Mouse (Mus musculus): ENCODE results near the gene Klhdc8b. TPM values are rescaled to one million over a fixed set of nuclear protein-coding genes. Genes with fewer than 3 reads are reported as not detected.
A peak's percentile ranks its signal among the peaks of the same experiment; 100 is the strongest.

Klhdc8b gene
- total RNA-seq, 2 experiments from 2014 or later = 32.7 to 37.9 TPM

- intact Hi-C loops (cut with DNase I) = no loop called here
Observed at GRCm38 (mm10) chr9:108398324-108398723, 63.1 kb downstream of the Klhdc8b start.

More at GRCm38 (mm10) chr9:108398324-108398723, 63.1 kb downstream of the Klhdc8b start:
- peak; percentile 44 for DNase-seq

Other genes starting within 250 kb of the Klhdc8b start
- 100 to 1,000 TPM; 121 to 127 TPM for gene Dag1, start 197.6 kb downstream of the Klhdc8b start, total RNA-seq (2021)
- 100 to 1,000 TPM; 101 to 118 TPM for gene Nicn1, start 171.2 kb downstream of the Klhdc8b start, total RNA-seq (2021)
- gene Amt, start 164.7 kb downstream of the Klhdc8b start, total RNA-seq (2021) = 10 to 100 TPM; 25.0 to 26.7 TPM
- gene Rhoa, start 155.5 kb downstream of the Klhdc8b start, total RNA-seq (2021) = 100 to 1,000 TPM; 191 to 205 TPM
- gene Tcta, start 155.4 kb downstream of the Klhdc8b start, total RNA-seq (2021) = 10 to 100 TPM; 30.0 to 35.6 TPM
- 100 to 1,000 TPM; 113 to 116 TPM for gene Gpx1, start 122.7 kb downstream of the Klhdc8b start, total RNA-seq (2021)
- gene Usp4, start 113.7 kb downstream of the Klhdc8b start, total RNA-seq (2021) = 100 to 1,000 TPM; 142 to 150 TPM
- 1 to 10 TPM; 3.6 to 4.9 TPM for gene 1700102P08Rik, start 68.8 kb downstream of the Klhdc8b start, total RNA-seq (2021)
- gene Ccdc36, start 33.1 kb downstream of the Klhdc8b start, total RNA-seq (2021) = under 1 TPM in 1 of 2 experiments, not detected in 1; 0.42 TPM
- gene BC048562, start 25.1 kb downstream of the Klhdc8b start, total RNA-seq (2021) = not detected
- 10 to 100 TPM; 44.3 to 45.7 TPM for gene Ccdc71, start 1.1 kb downstream of the Klhdc8b start, total RNA-seq (2021)
- gene Lamb2, start 18.2 kb upstream of the Klhdc8b start, total RNA-seq (2021) = 10 to 100 TPM; 29.2 to 29.9 TPM
- 100 to 1,000 TPM; 111 to 124 TPM for gene Usp19, start 29.0 kb upstream of the Klhdc8b start, total RNA-seq (2021)
- gene Qars, start 46.1 kb upstream of the Klhdc8b start, total RNA-seq (2021) = 100 to 1,000 TPM in 1 of 2 experiments, 10 to 100 TPM in 1; 98.2 to 112 TPM
- gene Qrich1, start 55.2 kb upstream of the Klhdc8b start, total RNA-seq (2021) = 100 to 1,000 TPM; 145 to 149 TPM
- gene Impdh2, start 98.7 kb upstream of the Klhdc8b start, total RNA-seq (2021) = 10 to 100 TPM; 85.7 to 86.1 TPM
- 10 to 100 TPM; 43.0 to 54.5 TPM for gene Ndufaf3, start 105.9 kb upstream of the Klhdc8b start, total RNA-seq (2021)
- 10 to 100 TPM; 78.2 to 86.6 TPM for gene Dalrd3, start 108.3 kb upstream of the Klhdc8b start, total RNA-seq (2021)
- 100 to 1,000 TPM; 233 to 289 TPM for gene Wdr6, start 117.2 kb upstream of the Klhdc8b start, total RNA-seq (2021)
- gene P4htm, start 136.1 kb upstream of the Klhdc8b start, total RNA-seq (2021) = 10 to 100 TPM; 26.2 to 34.5 TPM
- 10 to 100 TPM; 58.3 to 59.6 TPM for gene Arih2, start 187.8 kb upstream of the Klhdc8b start, total RNA-seq (2021)
- gene Slc25a20, start 200.5 kb upstream of the Klhdc8b start, total RNA-seq (2021) = 10 to 100 TPM; 17.9 to 18.9 TPM
- gene Prkar2a, start 227.7 kb upstream of the Klhdc8b start, total RNA-seq (2021) = 10 to 100 TPM; 78.5 to 78.7 TPM

Data from left cerebral cortex, postnatal 4 days (tissue).